In the genomic region with DNA sequence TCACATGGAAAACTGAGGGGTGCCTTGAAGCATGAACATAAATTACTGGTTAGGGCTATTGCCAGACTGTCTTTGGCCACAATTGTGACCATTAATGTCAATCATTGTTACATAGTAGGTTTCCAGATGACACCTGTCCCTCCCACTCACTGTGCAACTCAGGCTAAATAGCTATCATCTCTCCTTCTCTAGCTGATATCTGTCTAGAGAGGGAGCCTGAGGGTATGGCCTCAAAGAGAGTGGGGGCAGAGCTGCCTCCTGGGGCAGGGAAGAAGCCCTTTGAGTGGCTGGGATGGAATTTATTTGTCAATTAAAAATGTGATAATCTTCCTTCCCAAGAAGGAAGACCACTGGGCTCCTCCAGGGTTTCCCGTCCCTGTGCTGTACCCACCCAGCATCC, we compare ENCODE assay signal across 25 mouse cellular contexts. TPM values are rescaled to one million over a fixed set of nuclear protein-coding genes. Genes with fewer than 3 reads are reported as not detected.
DNase-seq lines count a peak whose midpoint lies in the region; ATAC-seq and TF ChIP-seq lines count a peak whose summit lies in the region.
"Had no signal": no experiment of that assay in that cellular context is flagged by ENCODE, and none has a peak within 500 bp of the region (broad histone marks: within the 10 kb centered on the region; RNA-seq: fewer than 3 reads in every experiment).

No protein-coding gene starts in this region.

- no peak overlapping the region for H3K9ac ChIP-seq in hindbrain, embryonic 12.5 days
- H3K9ac ChIP-seq in hindbrain, embryonic 16.5 days (ENCODE audit: low read depth, low read length): no peak overlapping the region
- no peak overlapping the region for H3K9ac ChIP-seq in midbrain, embryonic 13.5 days (replicated peaks)
- H3K9ac ChIP-seq in midbrain, postnatal 0 days (replicated peaks; ENCODE audit: low read length, poor library complexity, severe bottlenecking): no peak overlapping the region
- no peak overlapping the region for H3K9ac ChIP-seq in hindbrain, embryonic 14.5 days
- H3K9ac ChIP-seq: limb, embryonic 13.5 days; lung, embryonic 15.5 days; stomach, embryonic 15.5 days had no signal

- H3K4me2 ChIP-seq in hindbrain, embryonic 12.5 days (replicated peaks): no peak overlapping the region
- H3K4me2 ChIP-seq in hindbrain, embryonic 16.5 days (ENCODE audit: low read length): no peak overlapping the region
- H3K4me2 ChIP-seq in midbrain, embryonic 13.5 days (replicated peaks): no peak overlapping the region
- H3K4me2 ChIP-seq in midbrain, postnatal 0 days (ENCODE audit: low read depth, low read length, poor library complexity, severe bottlenecking): no peak overlapping the region
- H3K4me2 ChIP-seq in hindbrain, embryonic 14.5 days (replicated peaks): no peak overlapping the region
- H3K4me2 ChIP-seq: limb, embryonic 13.5 days; liver, embryonic 11.5 days; lung, embryonic 15.5 days; stomach, embryonic 15.5 days had no signal

- H3K4me3 ChIP-seq in hindbrain, embryonic 12.5 days: no peak overlapping the region
- no peak overlapping the region for H3K4me3 ChIP-seq in hindbrain, embryonic 16.5 days (ENCODE audit: low read length)
- H3K4me3 ChIP-seq in midbrain, embryonic 13.5 days (replicated peaks): no peak overlapping the region
- no peak overlapping the region for H3K4me3 ChIP-seq in midbrain, postnatal 0 days (ENCODE audit: low read depth, low read length)
- no peak overlapping the region for H3K4me3 ChIP-seq in hindbrain, embryonic 14.5 days (replicated peaks; ENCODE audit: low read length)
- H3K4me3 ChIP-seq: erythroblast, embryonic 14.5 days; limb, embryonic 13.5 days; lung, embryonic 15.5 days; stomach, embryonic 15.5 days had no signal

- H3K9me3 ChIP-seq in hindbrain, embryonic 12.5 days (replicated peaks): no peaks in the 10 kb centered on the region
- no peaks in the 10 kb centered on the region for H3K9me3 ChIP-seq in hindbrain, embryonic 16.5 days (ENCODE audit: control insufficient read depth, low read length)
- H3K9me3 ChIP-seq in midbrain, embryonic 13.5 days: no peaks in the 10 kb centered on the region
- no peaks in the 10 kb centered on the region for H3K9me3 ChIP-seq in midbrain, postnatal 0 days (ENCODE audit: low read length)
- H3K9me3 ChIP-seq in hindbrain, embryonic 14.5 days (ENCODE audit: control insufficient read depth, low read length): no peaks in the 10 kb centered on the region
- H3K9me3 ChIP-seq: limb, embryonic 13.5 days; lung, embryonic 15.5 days; stomach, embryonic 15.5 days had no signal

- peaks cover 22% of the 10 kb centered on the region for H3K4me1 ChIP-seq in hindbrain, embryonic 12.5 days
- H3K4me1 ChIP-seq in hindbrain, embryonic 16.5 days (ENCODE audit: control insufficient read depth, insufficient read depth, low read depth, low read length): peaks cover 12% of the 10 kb centered on the region
- H3K4me1 ChIP-seq in midbrain, embryonic 13.5 days (replicated peaks): peaks cover 26% of the 10 kb centered on the region
- H3K4me1 ChIP-seq in midbrain, postnatal 0 days (ENCODE audit: insufficient read depth, low read length): no peaks in the 10 kb centered on the region; the same call in 1 of the 2 replicates
- peaks cover 27% of the 10 kb centered on the region for H3K4me1 ChIP-seq in hindbrain, embryonic 14.5 days (replicated peaks; ENCODE audit: control insufficient read depth, insufficient read depth, low read length)
- H3K4me1 ChIP-seq: stomach, embryonic 15.5 days had no signal

- no peaks in the 10 kb centered on the region for H3K36me3 ChIP-seq in hindbrain, embryonic 12.5 days
- no peaks in the 10 kb centered on the region for H3K36me3 ChIP-seq in hindbrain, embryonic 16.5 days (ENCODE audit: control insufficient read depth, insufficient read depth, low read length)
- H3K36me3 ChIP-seq in midbrain, embryonic 13.5 days: no peaks in the 10 kb centered on the region
- H3K36me3 ChIP-seq in midbrain, postnatal 0 days (ENCODE audit: insufficient read depth, low read length): no peaks in the 10 kb centered on the region
- no peaks in the 10 kb centered on the region for H3K36me3 ChIP-seq in hindbrain, embryonic 14.5 days (replicated peaks; ENCODE audit: control insufficient read depth, insufficient read depth)
- H3K36me3 ChIP-seq: limb, embryonic 13.5 days; lung, embryonic 15.5 days; stomach, embryonic 15.5 days had no signal

- no peak for TF ChIP-seq CTCF in midbrain, postnatal 0 days (IDR thresholded peaks at IDR 0.05)

- H3K27me3 ChIP-seq in hindbrain, embryonic 12.5 days: no peaks in the 10 kb centered on the region
- H3K27me3 ChIP-seq in hindbrain, embryonic 16.5 days (replicated peaks; ENCODE audit: control insufficient read depth, insufficient read depth, low read length): no peaks in the 10 kb centered on the region
- H3K27me3 ChIP-seq in midbrain, embryonic 13.5 days: no peaks in the 10 kb centered on the region
- H3K27me3 ChIP-seq in midbrain, postnatal 0 days (ENCODE audit: insufficient read depth, low read length): no peaks in the 10 kb centered on the region
- no peaks in the 10 kb centered on the region for H3K27me3 ChIP-seq in hindbrain, embryonic 14.5 days (ENCODE audit: control insufficient read depth, insufficient read depth, low read length)
- H3K27me3 ChIP-seq: lung, embryonic 15.5 days; stomach, embryonic 15.5 days had no signal

- WGBS in hindbrain, embryonic 12.5 days: 83% methylated on average over 1 of the region's 1 CpGs
- WGBS in hindbrain, embryonic 16.5 days: 43% methylated on average over 1 of the region's 1 CpGs
- 73% methylated on average over 1 of the region's 1 CpGs for WGBS in midbrain, embryonic 13.5 days
- WGBS in midbrain, postnatal 0 days: 40% methylated on average over 1 of the region's 1 CpGs
- 67% methylated on average over 1 of the region's 1 CpGs for WGBS in hindbrain, embryonic 14.5 days

- H3K27ac ChIP-seq in hindbrain, embryonic 12.5 days: 0 out of 2 replicates have a peak overlapping the region, but pooled peaks have one; percentile 83
- H3K27ac ChIP-seq in hindbrain, embryonic 16.5 days (ENCODE audit: low read depth, low read length): no peak overlapping the region
- peak overlapping the region; percentile 79 for H3K27ac ChIP-seq in midbrain, embryonic 13.5 days
- no peak overlapping the region for H3K27ac ChIP-seq in midbrain, postnatal 0 days (ENCODE audit: low read depth, low read length)
- 0 out of 2 replicates have a peak overlapping the region, but pooled peaks have one; percentile 81 for H3K27ac ChIP-seq in hindbrain, embryonic 14.5 days
- H3K27ac ChIP-seq: limb, embryonic 13.5 days; lung, embryonic 15.5 days; stomach, embryonic 15.5 days had no signal

- ATAC-seq in hindbrain, embryonic 12.5 days (ENCODE audit: low FRiP score): 0 out of 2 replicates have a peak, but pooled peaks have one; percentile 38
- ATAC-seq in hindbrain, embryonic 16.5 days: no peak
- ATAC-seq in midbrain, embryonic 13.5 days: peak; percentile 59
- ATAC-seq in midbrain, postnatal 0 days (ENCODE audit: low FRiP score): no peak
- ATAC-seq in hindbrain, embryonic 14.5 days (ENCODE audit: low FRiP score): no peak
- no peak for ATAC-seq in monocyte, adult 5-6 weeks (replicated peaks; ENCODE audit: insufficient number of reproducible peaks, low FRiP score, low TSS enrichment, poor library complexity, severe bottlenecking)
- ATAC-seq: intestine, embryonic 16.5 days had no signal

- DNase-seq in midbrain, postnatal 0 days (ENCODE audit: low spot score): no peak
- no peak for DNase-seq in hindbrain, embryonic 14.5 days (ENCODE audit: low spot score)
- DNase-seq: adrenal gland, adult 2 months; adrenal gland, postnatal 36 days; B cell, adult 2 months; cerebellum, adult 2 months; cerebellum, postnatal 14 days; gastrocnemius, postnatal 14 days; kidney, postnatal 14 days; right cerebral cortex, postnatal 25 days had no signal

RNA-seq across cellular contexts. Expression of a gene that starts 35.0 kb away (rescaled TPM):
- polyA plus RNA-seq in hindbrain, embryonic 12.5 days (2016; fragmentation: Nextera tagmentation; extraction: Ambion mirVana): 0.33 and 0.52 TPM in 2 replicates
- 0.34 and 0.39 TPM in 2 replicates for polyA plus RNA-seq in hindbrain, embryonic 16.5 days (2015; fragmentation: Nextera tagmentation; extraction: Ambion mirVana)
- 0.20 and 0.44 TPM in 2 replicates for polyA plus RNA-seq in midbrain, embryonic 13.5 days (2015; fragmentation: Nextera tagmentation; extraction: Ambion mirVana)
- total RNA-seq in midbrain, postnatal 0 days (2014; rRNA removed): 4.2 and 5.1 TPM in 2 replicates
- polyA plus RNA-seq in midbrain, postnatal 0 days (2015; fragmentation: Nextera tagmentation; extraction: Ambion mirVana): 3.0 and 3.2 TPM in 2 replicates
- 0.80 and 2.1 TPM in 2 replicates for polyA plus RNA-seq in hindbrain, embryonic 14.5 days (2014; fragmentation: Nextera tagmentation; extraction: Ambion mirVana)
- total RNA-seq in monocyte, adult 5-6 weeks (2017): not detected in 3 replicates
- total RNA-seq: granulocyte monocyte progenitor cell, adult 5-6 weeks; megakaryocyte progenitor cell, adult 5-6 weeks; neutrophil, adult 5-6 weeks had no signal
- polyA plus RNA-seq: erythroblast, embryonic 14.5 days; intestine, embryonic 16.5 days; liver, embryonic 11.5 days; liver, embryonic 16.5 days had no signal

RNA-seq across cellular contexts. Expression of a gene that starts 37.9 kb away (rescaled TPM):
- 0.38 TPM in 1 of 2 replicates, not detected in the other for polyA plus RNA-seq in hindbrain, embryonic 12.5 days (2016; fragmentation: Nextera tagmentation; extraction: Ambion mirVana)
- 0.32 and 0.46 TPM in 2 replicates for polyA plus RNA-seq in hindbrain, embryonic 16.5 days (2015; fragmentation: Nextera tagmentation; extraction: Ambion mirVana)
- 0.15 and 0.23 TPM in 2 replicates for polyA plus RNA-seq in midbrain, embryonic 13.5 days (2015; fragmentation: Nextera tagmentation; extraction: Ambion mirVana)
- total RNA-seq in midbrain, postnatal 0 days (2014; rRNA removed): 0.71 and 0.99 TPM in 2 replicates
- polyA plus RNA-seq in midbrain, postnatal 0 days (2015; fragmentation: Nextera tagmentation; extraction: Ambion mirVana): 0.68 and 0.70 TPM in 2 replicates
- polyA plus RNA-seq in hindbrain, embryonic 14.5 days (2014; fragmentation: Nextera tagmentation; extraction: Ambion mirVana): 0.41 and 0.64 TPM in 2 replicates
- not detected in 3 replicates for total RNA-seq in monocyte, adult 5-6 weeks (2017)
- total RNA-seq: adrenal gland, adult 2 months; adrenal gland, postnatal 36 days; granulocyte monocyte progenitor cell, adult 5-6 weeks; heart, postnatal 25 days; megakaryocyte progenitor cell, adult 5-6 weeks; neutrophil, adult 5-6 weeks had no signal

RNA-seq across cellular contexts. Expression of a gene that starts 46.0 kb away (rescaled TPM):
- 9.1 and 9.3 TPM in 2 replicates for polyA plus RNA-seq in hindbrain, embryonic 12.5 days (2016; fragmentation: Nextera tagmentation; extraction: Ambion mirVana)
- 8.1 and 9.3 TPM in 2 replicates for polyA plus RNA-seq in hindbrain, embryonic 16.5 days (2015; fragmentation: Nextera tagmentation; extraction: Ambion mirVana)
- 10.0 and 10.5 TPM in 2 replicates for polyA plus RNA-seq in midbrain, embryonic 13.5 days (2015; fragmentation: Nextera tagmentation; extraction: Ambion mirVana)
- total RNA-seq in midbrain, postnatal 0 days (2014; rRNA removed): 31.5 and 42.8 TPM in 2 replicates
- polyA plus RNA-seq in midbrain, postnatal 0 days (2015; fragmentation: Nextera tagmentation; extraction: Ambion mirVana): 6.8 and 8.4 TPM in 2 replicates
- polyA plus RNA-seq in hindbrain, embryonic 14.5 days (2014; fragmentation: Nextera tagmentation; extraction: Ambion mirVana): 14.4 and 15.0 TPM in 2 replicates
- 36.3 to 68.6 TPM (median 52.1 TPM) in 3 replicates for total RNA-seq in monocyte, adult 5-6 weeks (2017)

Comparison
In these comparisons a context has a peak if more than half of its experiments do, and no peak if none do; other contexts are left out.
1. ATAC-seq: peak in hindbrain, embryonic 12.5 days (single experiment) and midbrain, embryonic 13.5 days (single experiment); none in hindbrain, embryonic 16.5 days (single experiment), midbrain, postnatal 0 days (single experiment), hindbrain, embryonic 14.5 days (single experiment) and monocyte, adult 5-6 weeks (single experiment).
2. H3K27ac ChIP-seq: peak in hindbrain, embryonic 12.5 days (single experiment), midbrain, embryonic 13.5 days (single experiment) and hindbrain, embryonic 14.5 days (single experiment); none in hindbrain, embryonic 16.5 days (single experiment) and midbrain, postnatal 0 days (single experiment).